Mouse (Mus musculus) heart, adult 8-10 months (tissue): Measurements from ENCODE around the gene Idi2. TPM values are rescaled to one million over a fixed set of nuclear protein-coding genes. Genes with fewer than 3 reads are reported as not detected.
A peak's percentile ranks its signal among the peaks of the same experiment; 100 is the strongest.
"Not testable (repeated sequence)": the region's sequence is repeated elsewhere in the genome, so short reads cannot be mapped to it uniquely, and the experiment has no call there.

Experiments
- DNase-seq: peaks from one replicate; pipeline ENCODE4 v3.0.0; 2022; ENCODE audit warnings: low spot score
- microRNA-seq: library from miRNA; unstranded; fragments of <30 nt; microRNA quantifications from one replicate; pipeline ENCODE4 v1.2.0, GENCODE M21; 2022
- total RNA-seq, 4 experiments: library from RNA; stranded (reverse); gene quantifications; 2 replicates each; pipeline ENCODE4 v1.2.4; 2022

Gene Idi2
- total RNA-seq, 4 experiments from 2014 or later: not detected

DNA sequence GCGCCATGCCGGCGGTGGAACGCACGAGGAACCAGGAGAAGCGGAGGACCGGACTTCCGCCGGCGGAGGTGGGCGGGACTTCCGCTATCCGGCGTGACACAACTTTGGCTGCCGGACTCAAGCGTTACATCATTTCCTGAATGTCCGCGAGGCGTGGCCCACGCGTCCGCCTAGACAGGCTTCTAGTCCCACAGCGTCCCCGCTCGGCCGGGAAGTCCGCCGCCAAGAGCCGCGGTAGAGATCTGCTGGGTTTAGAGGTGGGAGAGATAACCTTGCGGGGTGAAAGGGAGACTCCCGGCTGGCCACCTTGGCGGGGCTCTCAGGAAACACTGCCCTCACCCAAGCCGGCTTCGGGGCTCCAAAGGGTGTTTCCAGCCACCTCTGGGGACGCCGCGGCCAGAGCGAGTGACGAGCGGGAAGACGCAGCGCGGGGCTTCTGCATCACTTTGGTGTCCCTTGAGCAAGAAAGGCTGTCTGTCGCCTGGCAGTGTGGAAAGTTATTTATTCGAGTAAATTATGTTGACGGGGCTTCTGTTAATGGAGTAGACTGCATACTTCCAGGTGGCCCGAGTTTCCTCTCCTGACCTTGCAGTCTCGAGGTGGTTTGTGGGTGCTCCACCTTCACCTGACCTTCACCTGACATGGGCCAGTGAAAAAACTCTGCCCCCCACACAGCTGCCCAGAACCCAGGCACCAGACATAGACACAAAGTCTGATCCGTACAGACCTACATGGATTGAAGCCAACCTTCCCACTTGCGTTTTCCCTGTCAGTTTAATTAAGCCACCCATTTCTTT lies 43.5 kb downstream of the Idi2 start, which contains the start of gene Gtpbp4:
Gene Gtpbp4, minus strand, starts transcription at position 94 of the 797 bp plus-strand sequence.
- DNase-seq: peak; percentile 97

GRCm38 (mm10) chr13:8997221-8997620 lies 44.6 kb downstream of the Idi2 start:
- DNase-seq: not testable (repeated sequence)

DNA sequence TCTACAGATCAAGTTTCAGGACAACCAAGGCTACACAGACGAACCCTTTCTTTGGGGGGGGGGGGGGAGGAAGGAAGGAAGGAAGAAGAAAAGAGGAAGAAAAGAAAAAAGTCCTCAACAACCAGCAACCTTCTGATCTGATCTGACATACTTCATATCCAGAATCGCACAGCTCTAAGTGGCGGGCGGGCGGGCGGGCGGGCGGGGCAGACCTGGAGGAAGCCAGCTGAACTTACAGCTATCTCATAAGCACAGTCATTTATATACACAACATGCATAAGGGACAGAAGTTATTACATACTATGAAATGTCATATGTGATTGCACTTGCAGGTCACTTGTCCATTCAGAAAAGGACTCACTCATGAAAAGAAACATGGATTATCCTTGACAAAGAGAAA lies 46.8 kb downstream of the Idi2 start:
- DNase-seq: no peak

DNA sequence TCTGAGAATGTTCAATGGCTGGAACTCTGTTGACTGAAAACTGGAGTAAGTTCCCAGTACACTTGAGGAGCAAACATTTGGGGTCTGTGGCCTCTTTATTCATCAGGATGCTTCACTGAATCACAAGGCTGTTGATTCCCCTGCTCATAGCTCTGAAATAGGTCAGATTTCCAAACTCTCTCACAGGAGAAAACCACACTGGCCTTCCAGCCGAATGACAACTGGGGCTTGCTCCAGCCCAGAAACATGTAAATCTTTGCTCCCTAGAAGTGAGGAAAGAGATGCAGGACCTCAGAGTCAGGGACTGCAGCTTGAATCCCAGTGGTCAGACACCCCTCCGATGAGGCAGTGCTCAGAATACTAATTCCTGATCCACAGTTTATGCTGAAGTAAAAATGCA lies 50.6 kb downstream of the Idi2 start:
- DNase-seq: no peak

Small RNAs within 50 kb of the gene (microRNA-seq; reads per million reads assigned to microRNA genes)
- not detected for gene Gm22750

Other genes with a start within 250 kb of the Idi2 start
- gene Wdr37, start 81.0 kb upstream of the Idi2 start, total RNA-seq: 10 to 100 TPM; 31.1 to 39.2 (median 34.4) TPM
- 1 to 10 TPM; 4.0 to 6.0 (median 5.3) TPM for gene Idi1, start 67.4 kb upstream of the Idi2 start, total RNA-seq
- gene Gm9745, start 4.6 kb upstream of the Idi2 start, total RNA-seq: not detected
- gene Gtpbp4, start 43.2 kb downstream of the Idi2 start, total RNA-seq: 10 to 100 TPM; 38.4 to 40.3 (median 39.8) TPM
- gene Larp4b, start 141.0 kb downstream of the Idi2 start, total RNA-seq: 10 to 100 TPM; 61.4 to 87.8 (median 77.9) TPM